Mouse (Mus musculus): Measurements from ENCODE around the gene Col2a1. TPM values are rescaled to one million over a fixed set of nuclear protein-coding genes. Genes with fewer than 3 reads are reported as not detected.

Gene Col2a1
- total and polyA plus RNA-seq, 3 experiments = 0.06 to 0.13 TPM; not detected in 1

DNA sequence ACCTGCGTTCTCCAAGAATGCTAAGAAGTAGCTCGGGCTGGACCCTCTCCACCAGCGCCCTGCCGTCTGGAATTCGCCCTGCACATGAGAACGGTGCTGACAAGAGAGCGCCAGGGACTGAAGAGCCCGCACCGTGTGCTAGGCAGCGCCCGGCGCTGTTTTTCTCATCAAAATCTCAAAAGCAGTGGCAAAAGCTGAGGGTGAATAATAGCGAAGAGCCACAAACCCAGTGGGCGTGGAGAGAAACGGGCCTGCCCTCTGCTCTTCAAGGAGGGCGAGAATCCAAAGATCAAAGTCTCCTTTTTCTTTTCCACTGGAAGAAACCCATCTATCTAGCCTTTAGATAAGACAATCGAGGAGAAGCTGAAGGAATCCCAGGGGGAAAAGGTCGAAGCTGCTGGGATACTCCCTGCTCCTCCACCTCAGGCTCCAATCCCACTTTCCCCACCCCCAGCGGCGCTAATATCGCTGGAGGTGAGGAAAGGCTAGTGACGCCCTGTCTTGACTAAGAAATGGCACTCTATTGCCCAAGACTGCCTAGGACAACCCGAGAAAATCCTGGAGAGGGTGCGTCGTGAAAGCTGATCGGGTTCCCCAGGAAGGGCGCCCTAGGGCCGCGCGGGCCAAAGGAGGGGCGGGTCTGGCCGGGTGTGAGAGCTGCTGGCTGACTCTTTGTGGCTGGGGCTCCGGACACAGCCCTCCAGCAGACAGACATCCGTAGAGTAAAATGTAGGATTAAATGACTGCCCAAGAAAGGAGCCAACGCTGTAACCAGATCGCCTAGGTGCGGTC lies 3.0 kb downstream of the Col2a1 start:
- Histone ChIP-seq H3K27me3 (replicated peaks) (peaks cover 94% of the 10 kb centered on the region), H3K27ac (ENCODE audit: insufficient read depth, low read depth) (no peak overlapping the region), H3K4me3 (replicated peaks in 1 of 3; ENCODE audit: low read depth in 2 of 3, low read length in 2 of 3, poor library complexity in 1 of 3) (no peak overlapping the region), H3K4me2 (ENCODE audit: insufficient read depth, low read depth, poor library complexity, severe bottlenecking) (no peak overlapping the region), H3K4me1 (ENCODE audit: control insufficient read depth in 1 of 2, insufficient read depth in 2 of 2) (no peaks in the 10 kb centered on the region), H3K9me3 (replicated peaks; ENCODE audit: low read length) (peaks cover 13% of the 10 kb centered on the region), H3K79me2 (replicated peaks; ENCODE audit: control insufficient read depth, extremely low read depth, insufficient read depth, poor library complexity, severe bottlenecking) (no peaks in the 10 kb centered on the region), H3K36me3 (replicated peaks in 1 of 2; ENCODE audit: control insufficient read depth in 1 of 2, insufficient read depth in 1 of 2, low read length in 1 of 2) (no peaks in the 10 kb centered on the region), H3K9ac (ENCODE audit: insufficient read depth, low read depth) (no peak overlapping the region)
- in situ Hi-C loops (cut with MboI; ENCODE audit: low pct_ligation_motif_present, low pct_unique_long_range_greater_than_20kb, low sequenced_read_pairs) = no loop called here
- dilution Hi-C loops (cut with MboI; ENCODE audit: extremely low pct_ligation_motif_present, extremely low pct_unique_long_range_greater_than_20kb, low sequenced_read_pairs) = no loop called here
- no peak for DNase-seq (ENCODE audit: extremely low read depth)
- TF ChIP-seq TCF12 (IDR thresholded peaks at IDR 0.05; ENCODE audit: low read depth, low read length) (no peak), KAT2A (IDR thresholded peaks at IDR 0.05; ENCODE audit: insufficient replicate concordance, low read length) (no peak), ZKSCAN1 (IDR thresholded peaks at IDR 0.05; ENCODE audit: borderline replicate concordance, low read depth, low read length) (no peak), ZC3H11A (IDR thresholded peaks at IDR 0.05; ENCODE audit: low read depth, low read length) (no peak), UBTF (IDR thresholded peaks at IDR 0.05; ENCODE audit: low read depth, low read length) (no peak), USF2 (conservative IDR thresholded peaks at IDR 0.05; ENCODE audit: low read depth, low read length) (no peak), ETS1 (conservative IDR thresholded peaks at IDR 0.05; ENCODE audit: low read depth, low read length) (no peak), NELFE (IDR thresholded peaks at IDR 0.05; ENCODE audit: low read depth, low read length) (no peak), POLR2A (IDR thresholded peaks at IDR 0.05; ENCODE audit: low read depth, low read length) (no peak), MAX (IDR thresholded peaks at IDR 0.05; ENCODE audit: low read length) (no peak)

DNA sequence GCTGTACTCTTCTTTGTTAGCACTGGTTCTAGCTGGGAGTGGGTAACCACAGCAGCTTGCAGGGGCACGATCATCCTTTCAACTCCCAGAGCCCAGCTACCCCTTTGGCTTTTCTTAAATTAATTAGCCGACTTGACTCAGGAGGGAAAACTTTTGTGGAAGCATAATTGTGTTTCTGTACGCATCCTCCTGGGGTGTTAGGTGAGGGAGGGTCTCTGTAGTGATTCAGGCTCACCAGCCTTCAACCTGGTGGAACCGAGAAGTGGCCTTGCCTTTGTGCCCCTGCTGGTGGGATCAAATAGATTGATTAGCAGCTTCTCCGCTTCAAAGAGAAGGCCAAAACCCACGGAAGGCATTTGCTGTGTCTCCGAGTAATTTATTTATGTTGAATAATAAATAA lies 4.5 kb downstream of the Col2a1 start:
- dilution Hi-C loops (cut with MboI; ENCODE audit: extremely low pct_ligation_motif_present, extremely low pct_unique_long_range_greater_than_20kb, low sequenced_read_pairs) = no loop called here
- Histone ChIP-seq H3K27ac (ENCODE audit: insufficient read depth, low read depth) (no peak overlapping the region), H3K79me2 (replicated peaks; ENCODE audit: control insufficient read depth, extremely low read depth, insufficient read depth, poor library complexity, severe bottlenecking) (no peaks in the 10 kb centered on the region), H3K9ac (ENCODE audit: insufficient read depth, low read depth) (no peak overlapping the region), H3K27me3 (replicated peaks) (peaks cover 90% of the 10 kb centered on the region), H3K36me3 (replicated peaks in 1 of 2; ENCODE audit: control insufficient read depth in 1 of 2, insufficient read depth in 1 of 2, low read length in 1 of 2) (no peaks in the 10 kb centered on the region), H3K4me3 (replicated peaks in 1 of 3; ENCODE audit: low read depth in 2 of 3, low read length in 2 of 3, poor library complexity in 1 of 3) (no peak overlapping the region), H3K9me3 (replicated peaks; ENCODE audit: low read length) (peaks cover 13% of the 10 kb centered on the region), H3K4me1 (ENCODE audit: control insufficient read depth in 1 of 2, insufficient read depth in 2 of 2) (no peaks in the 10 kb centered on the region), H3K4me2 (ENCODE audit: insufficient read depth, low read depth, poor library complexity, severe bottlenecking) (no peak overlapping the region)
- no peak for TF ChIP-seq IRF4 (IDR thresholded peaks at IDR 0.05; ENCODE audit: low read depth, low read length)
- no peak for TF ChIP-seq MAX (IDR thresholded peaks at IDR 0.05; ENCODE audit: low read length)
- no peak for TF ChIP-seq MEF2A (IDR thresholded peaks at IDR 0.05; ENCODE audit: borderline replicate concordance, low read depth, low read length)
- no peak for TF ChIP-seq POLR2AphosphoS2 (IDR thresholded peaks at IDR 0.05; ENCODE audit: low read depth, low read length)
- in situ Hi-C loops (cut with MboI; ENCODE audit: low pct_ligation_motif_present, low pct_unique_long_range_greater_than_20kb, low sequenced_read_pairs) = no loop called here
- no peak for DNase-seq (ENCODE audit: extremely low read depth)

DNA sequence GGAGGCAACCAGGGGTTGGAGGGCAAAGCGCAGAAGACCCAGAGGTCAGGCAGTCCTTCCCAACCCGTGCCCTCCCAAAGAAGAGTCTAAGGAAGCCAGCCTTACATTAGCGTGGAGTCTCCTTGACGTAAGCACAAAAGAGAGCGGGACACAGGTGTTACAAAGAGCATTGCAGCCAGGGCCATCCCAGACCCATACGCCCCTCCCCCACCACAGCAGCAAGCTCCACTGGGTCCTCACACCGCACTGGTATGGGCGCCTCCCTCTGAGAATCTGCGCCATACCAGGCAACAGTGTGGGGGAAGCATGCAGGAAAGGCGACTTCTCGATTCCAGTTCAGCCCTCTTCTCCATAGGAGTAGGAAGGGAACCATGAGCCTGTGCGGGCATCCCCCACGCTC lies 4.9 kb downstream of the Col2a1 start:
- H3K79me2 ChIP-seq (replicated peaks; ENCODE audit: control insufficient read depth, extremely low read depth, insufficient read depth, poor library complexity, severe bottlenecking) = no peaks in the 10 kb centered on the region
- no peaks in the 10 kb centered on the region for H3K36me3 ChIP-seq (replicated peaks in 1 of 2; ENCODE audit: control insufficient read depth in 1 of 2, insufficient read depth in 1 of 2, low read length in 1 of 2)
- H3K4me1 ChIP-seq (ENCODE audit: control insufficient read depth in 1 of 2, insufficient read depth in 2 of 2) = no peaks in the 10 kb centered on the region
- H3K4me2 ChIP-seq (ENCODE audit: insufficient read depth, low read depth, poor library complexity, severe bottlenecking) = no peak overlapping the region
- no peak overlapping the region for H3K9ac ChIP-seq (ENCODE audit: insufficient read depth, low read depth)
- H3K27ac ChIP-seq (ENCODE audit: insufficient read depth, low read depth) = no peak overlapping the region
- no peak overlapping the region for H3K4me3 ChIP-seq (replicated peaks in 1 of 3; ENCODE audit: low read depth in 2 of 3, low read length in 2 of 3, poor library complexity in 1 of 3)
- peaks cover 90% of the 10 kb centered on the region for H3K27me3 ChIP-seq (replicated peaks)
- dilution Hi-C loops (cut with MboI; ENCODE audit: extremely low pct_ligation_motif_present, extremely low pct_unique_long_range_greater_than_20kb, low sequenced_read_pairs) = no loop called here
- no peak for DNase-seq (ENCODE audit: extremely low read depth)
- in situ Hi-C loops (cut with MboI; ENCODE audit: low pct_ligation_motif_present, low pct_unique_long_range_greater_than_20kb, low sequenced_read_pairs) = no loop called here
- H3K9me3 ChIP-seq (replicated peaks; ENCODE audit: low read length) = peaks cover 13% of the 10 kb centered on the region
- TF ChIP-seq GABPA (IDR thresholded peaks at IDR 0.05; ENCODE audit: insufficient replicate concordance, low read depth, low read length) (no peak), UBTF (IDR thresholded peaks at IDR 0.05; ENCODE audit: low read depth, low read length) (no peak), MAFK (IDR thresholded peaks at IDR 0.05; ENCODE audit: insufficient replicate concordance, low read length) (no peak)
